Mouse (Mus musculus) right cerebral cortex, adult 18-20 months (tissue): ENCODE results near the gene Drc3.
A peak's percentile ranks its signal among the peaks of the same experiment; 100 is the strongest.

Experiments
- DNase-seq: peaks from one replicate; pipeline ENCODE4 v3.0.0; 2022; ENCODE audit warnings: mixed read lengths

The Drc3 gene

DNA sequence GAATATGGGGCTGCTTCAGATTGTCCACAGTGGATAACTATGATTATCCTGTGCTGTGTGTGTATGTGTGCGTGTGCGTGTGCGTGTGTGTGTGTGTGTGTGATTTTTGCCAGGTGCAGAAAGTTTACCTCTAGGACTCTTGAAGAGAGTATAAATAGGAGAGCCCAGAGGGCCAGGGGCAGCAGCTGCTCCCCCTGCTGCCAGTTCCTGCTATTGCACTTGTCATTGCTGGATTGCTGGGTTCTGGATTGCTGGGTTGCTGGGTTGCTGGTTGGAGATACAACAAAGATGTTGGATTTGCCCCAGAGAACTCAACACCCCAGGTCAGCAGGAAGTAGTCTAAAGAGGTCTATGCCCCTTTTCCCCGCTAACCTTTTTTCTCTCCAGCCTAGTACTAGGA is 14.8 kb upstream of the Drc3 start:
- peak; percentile 38 for DNase-seq

DNA sequence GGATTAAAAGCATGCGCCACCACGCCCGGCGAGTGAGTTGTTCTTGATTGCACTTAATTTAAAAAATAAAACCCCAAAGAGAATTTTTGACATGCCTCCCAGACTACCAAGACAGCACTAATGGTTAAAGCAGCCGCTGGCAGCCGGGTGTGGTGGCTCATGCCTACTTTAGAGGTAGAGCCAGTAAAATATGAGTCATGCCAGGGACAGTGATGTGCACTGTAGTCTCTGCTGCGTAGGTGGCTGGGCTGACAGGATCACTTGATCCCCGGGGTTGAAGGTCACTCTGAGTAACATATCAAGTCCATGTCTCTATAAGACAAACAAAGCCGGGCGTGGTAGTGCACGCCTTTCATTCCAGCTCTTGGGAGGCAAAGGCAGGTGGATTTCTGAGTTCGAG is 13.8 kb upstream of the Drc3 start:
- DNase-seq, result no peak

DNA sequence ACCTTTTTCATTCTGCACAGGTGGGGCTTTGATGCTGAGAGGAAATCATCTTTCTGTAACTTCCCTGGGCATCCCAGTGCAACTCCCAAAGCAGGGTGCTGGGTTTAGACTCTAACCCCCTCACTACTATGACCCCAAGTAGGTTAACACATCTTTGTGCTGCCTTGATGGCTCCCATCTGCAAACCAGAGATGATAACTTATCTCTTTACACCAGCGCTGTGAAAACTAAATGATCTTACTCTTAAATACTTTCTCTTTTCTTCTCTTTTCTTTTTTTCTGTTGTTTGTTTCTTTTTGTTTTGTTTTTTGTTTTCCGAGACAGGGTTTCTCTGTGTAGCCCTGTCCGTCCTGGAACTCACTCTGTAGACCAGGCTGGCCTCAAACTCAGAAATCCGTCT is 7.3 kb upstream of the Drc3 start:
- no peak for DNase-seq

DNA sequence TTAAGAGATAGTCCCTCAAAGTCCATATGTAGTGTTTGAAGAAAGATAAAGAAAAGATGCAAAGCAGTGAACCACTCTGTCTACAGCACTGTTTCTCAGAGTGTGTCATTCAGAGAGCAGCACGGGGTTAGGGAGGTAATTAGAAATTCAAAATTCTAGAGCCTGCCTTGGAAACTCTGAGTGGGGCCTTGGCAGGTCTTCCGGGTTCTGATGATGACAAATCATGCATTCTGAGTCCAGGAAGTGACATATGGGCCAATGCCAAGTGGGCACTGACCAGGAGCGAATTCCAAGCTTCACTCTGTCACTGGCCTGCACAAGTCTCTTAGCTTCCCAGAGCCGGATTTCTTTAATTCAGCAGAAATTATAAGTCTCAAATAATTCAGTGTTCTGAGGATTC is 6.6 kb upstream of the Drc3 start:
- no peak for DNase-seq

DNA sequence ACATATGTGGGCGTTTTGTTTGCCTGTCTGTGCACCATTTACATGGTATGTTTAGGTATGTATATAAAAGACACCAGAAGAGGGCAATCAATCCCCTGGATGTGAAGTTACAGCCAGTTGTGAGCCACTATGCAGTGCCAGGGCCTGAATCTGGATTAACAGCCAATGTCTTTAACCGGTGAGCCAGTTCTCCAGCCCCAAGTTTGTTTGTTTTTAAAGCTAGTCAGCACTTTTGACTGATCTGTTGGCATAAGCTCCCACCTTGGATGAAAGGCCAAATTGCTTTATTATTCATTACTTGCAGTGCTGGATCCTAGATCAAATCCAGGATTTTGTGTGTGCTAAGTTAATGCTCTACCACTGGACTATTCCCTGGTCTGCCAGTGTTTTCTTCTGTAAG is 1.7 kb upstream of the Drc3 start:
- DNase-seq, result no peak

DNA sequence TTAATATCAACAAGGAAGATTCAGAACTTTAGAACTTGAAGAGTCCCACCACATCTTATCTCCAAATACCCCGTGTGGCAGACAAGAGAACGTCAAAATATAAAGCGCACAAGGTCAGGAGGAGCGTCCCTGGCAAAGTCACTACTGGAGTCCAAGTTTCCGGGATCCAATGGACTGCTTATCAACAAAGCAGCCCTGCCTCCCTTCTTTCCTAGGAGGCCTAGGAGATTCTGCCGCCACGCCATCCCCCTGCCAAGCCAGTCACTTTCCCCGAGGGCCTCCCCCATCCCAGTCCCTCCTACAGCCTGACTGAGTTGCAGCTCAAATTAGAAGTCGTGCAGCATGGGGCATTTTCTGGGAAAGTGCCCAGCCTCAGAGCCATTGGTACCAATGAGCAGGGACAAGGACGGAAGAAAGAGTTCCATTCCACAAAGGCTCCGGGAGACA is 1.2 kb upstream of the Drc3 start:
- DNase-seq, result peak; percentile 66

DNA sequence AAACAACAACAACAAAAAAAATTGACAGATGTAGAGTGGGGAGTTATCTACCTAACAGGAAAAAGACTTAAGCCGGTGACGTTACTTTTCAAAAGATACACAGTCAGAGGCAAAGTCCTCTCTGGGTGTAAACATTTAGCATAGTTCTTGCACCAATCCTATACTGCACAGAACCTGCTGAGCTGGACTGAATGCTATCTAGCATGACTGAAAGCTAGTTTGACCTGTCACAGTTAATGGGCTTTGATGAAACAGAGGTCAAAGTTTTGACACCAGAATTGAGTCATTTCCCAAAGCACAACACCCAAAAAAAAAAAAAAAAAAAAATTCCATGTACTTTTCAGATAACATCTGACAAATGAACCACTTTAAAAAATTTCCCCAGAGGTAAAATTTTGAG is 2.8 kb downstream of the Drc3 start:
- no peak for DNase-seq

DNA sequence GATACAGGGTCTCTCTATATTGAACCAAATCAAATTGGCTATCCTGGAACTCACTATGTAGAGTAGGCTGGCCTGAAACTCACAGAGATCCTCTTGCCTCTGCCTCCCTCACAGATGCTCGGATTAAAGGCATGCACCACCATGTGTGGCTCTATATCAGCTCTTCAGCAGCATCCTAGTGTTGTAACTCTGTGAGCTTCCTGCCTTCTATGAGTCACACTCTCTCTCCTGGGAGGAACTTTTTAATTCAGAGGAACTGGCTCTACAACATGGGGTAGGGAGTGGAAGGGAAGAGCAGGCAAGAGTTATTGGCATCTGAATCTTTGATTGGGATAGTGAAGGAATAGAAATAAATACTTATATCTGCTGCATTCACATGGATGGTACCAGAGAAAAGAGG is 4.0 kb downstream of the Drc3 start:
- no peak for DNase-seq

DNA sequence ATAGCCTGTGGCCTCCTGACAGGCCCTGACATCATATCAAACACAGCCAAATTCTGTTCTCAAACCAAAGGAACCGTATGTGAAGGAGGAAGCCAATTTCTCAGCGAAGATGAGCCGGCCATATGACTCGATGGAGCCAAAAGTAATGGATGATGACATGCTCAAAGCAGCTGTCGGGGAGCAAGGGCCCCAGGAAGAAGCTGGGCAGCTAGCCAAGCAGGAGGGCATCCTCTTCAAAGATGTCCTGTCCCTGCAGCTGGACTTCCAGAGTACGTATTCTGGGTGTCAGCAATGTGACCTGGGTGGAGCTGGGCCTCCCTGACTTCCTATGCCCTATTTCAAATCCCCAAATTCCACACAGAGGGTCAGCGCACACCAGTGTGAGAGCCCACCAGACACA is 5.4 kb downstream of the Drc3 start:
- no peak for DNase-seq

DNA sequence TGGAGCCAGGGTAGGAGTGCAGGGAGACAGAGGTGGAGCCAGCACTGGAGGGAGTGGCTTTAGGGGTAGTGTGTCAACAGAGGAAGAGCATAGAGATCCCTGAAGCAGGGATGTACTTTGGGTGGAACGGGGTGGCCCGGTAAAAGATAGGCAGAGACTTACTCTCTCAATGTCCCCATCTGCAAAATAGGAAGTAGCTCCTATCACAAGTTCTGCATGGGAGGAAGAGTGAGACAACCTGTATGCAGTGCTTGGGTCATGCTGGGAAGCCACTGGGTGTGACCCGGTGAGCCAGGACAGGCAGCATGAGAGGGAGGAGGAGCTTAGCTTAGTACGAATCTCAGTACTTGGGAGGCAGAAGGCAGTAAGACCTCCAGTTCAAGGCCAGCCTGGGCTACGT is 6.0 kb downstream of the Drc3 start:
- DNase-seq, result no peak

DNA sequence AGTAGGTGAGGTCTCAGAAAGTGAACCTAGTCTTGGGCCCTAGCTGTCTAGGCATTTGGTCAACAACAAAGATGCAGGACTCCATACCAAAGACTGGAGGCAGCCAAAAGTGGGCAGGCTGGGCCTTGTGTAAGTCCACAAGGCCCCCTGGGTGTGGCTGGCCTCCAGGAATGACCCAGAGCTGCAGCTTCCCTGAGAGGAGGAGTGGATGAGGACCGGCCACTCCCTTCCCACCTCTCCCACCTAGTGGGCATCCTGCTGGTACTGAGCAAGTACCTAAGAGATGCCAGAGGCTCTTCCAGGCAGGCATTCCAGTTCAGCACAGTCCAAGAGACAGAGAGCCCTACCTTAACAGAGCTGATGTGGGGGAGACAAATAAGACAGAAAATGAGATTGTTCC is 6.8 kb downstream of the Drc3 start:
- DNase-seq, result no peak

DNA sequence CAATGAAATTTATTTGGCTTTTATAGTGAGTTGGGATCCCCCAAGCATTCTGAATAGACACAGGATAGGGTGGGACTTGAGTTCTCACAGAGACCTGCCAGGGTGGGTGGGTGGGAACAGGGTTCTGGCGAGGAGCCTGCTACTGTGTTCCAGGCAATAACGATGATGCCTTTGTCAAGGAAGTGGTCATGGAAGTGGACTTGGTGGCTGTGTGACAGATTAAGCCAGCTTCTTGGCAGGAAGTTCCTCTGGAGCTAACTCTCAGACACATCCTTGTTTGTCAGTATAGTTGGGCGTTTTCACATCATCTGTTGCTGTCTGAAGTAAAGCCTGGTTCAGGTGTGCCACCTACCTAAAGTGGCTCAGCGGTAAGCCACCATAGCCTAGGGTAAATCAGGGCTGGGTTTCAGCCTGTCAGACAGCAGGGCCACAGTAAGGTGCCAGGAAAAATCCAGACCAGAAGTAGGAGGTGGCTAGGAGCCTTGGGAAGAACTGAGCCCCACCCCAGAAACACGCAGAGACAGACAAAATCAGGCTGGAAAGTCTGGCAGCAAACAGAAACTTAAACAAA is 7.6 kb downstream of the Drc3 start:
- DNase-seq, result no peak

DNA sequence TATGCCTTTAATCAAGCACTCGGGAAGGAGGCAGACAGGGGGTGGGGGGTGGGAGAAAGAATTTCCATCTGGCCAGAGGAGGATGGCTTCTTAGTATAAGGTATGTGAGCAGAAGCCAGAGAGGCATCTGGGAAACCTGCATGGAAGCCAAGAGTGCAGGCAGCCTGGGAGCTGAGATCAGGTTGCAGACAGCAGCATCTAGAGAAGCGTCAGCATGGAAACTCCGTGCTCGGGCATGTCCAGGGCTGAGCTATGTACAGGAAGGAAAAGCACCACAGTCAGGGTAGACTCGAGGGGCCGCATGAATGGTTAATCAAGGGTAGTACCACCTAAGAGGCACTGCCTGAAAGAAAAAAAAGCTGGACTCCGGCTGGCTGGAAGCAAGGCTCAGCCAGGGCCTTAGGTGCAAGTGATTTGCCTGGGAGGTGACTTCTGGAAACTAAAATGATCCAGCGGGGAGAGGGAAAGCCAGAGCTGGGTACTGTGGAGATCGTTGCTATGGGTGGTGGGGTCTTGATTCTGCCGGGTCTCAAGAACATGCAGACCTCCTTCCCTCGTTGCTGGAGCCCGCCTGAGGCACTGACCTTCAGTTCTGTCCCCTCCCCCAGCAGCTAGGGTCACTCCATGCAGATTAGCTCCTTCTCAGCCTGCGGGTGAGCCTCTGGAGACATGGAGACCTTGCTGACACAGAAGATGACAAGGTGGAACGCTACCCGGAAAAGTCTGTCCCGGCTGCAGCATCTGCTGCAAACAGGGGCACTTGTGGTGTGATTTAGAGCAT is 13.3 kb downstream of the Drc3 start:
- DNase-seq, result no peak

DNA sequence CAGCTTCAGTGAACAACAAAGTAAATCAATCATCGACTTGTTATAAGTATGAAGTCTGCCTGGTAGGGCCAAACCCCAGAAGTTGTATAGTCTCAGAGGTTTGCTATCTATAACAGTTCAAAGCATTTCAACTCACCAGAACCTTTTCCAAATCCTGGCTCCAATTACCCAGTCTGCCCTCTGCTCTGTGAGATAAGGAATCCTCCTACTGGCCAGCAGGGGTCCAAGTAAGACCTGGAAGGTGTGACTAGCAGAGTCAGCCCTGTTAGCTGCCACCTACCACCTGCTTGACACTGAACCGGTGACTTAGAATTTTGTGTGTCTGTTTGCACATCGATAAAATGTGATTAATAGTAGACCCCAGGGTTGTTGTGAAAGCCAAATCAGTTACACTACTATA is 14.1 kb downstream of the Drc3 start:
- no peak for DNase-seq

DNA sequence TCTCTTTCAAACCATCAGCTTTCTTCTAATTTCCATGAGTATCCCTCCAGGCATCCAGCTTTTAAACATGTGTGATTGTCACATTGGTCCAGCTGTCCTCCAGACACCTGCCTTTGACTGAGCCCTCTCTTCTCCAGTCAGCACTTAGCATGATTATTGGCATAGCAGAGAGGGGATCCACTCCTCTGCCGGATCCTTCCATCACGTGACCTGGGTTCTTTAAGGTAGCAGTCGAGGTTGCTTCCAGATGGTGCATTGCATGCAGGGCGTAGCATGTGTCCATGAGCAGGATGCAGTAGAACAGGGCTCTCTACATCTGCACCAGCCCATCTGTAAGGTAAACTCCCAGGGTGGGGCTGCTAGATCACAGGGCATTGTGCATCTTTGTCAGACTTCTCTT is 15.8 kb downstream of the Drc3 start:
- no peak for DNase-seq

DNA sequence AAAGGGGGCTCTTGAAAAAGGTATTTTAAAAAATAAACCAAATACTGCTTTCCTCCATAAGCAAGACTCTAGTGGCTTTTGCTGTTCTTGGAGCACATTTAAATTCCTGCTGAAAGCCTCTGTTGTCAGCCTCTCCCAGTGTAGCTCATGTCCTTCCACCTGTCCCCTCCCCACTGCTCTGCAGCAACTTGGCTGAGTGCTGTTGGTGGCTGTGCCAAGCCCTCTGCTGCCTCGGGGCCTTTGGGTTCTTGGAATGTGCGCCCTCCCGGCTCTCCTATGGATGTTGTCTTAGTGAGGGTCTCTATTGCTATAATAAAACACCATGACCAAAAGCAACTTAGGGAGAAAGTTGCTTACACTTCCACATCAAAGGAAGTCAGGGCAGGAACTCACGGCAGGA is 16.3 kb downstream of the Drc3 start:
- no peak for DNase-seq

DNA sequence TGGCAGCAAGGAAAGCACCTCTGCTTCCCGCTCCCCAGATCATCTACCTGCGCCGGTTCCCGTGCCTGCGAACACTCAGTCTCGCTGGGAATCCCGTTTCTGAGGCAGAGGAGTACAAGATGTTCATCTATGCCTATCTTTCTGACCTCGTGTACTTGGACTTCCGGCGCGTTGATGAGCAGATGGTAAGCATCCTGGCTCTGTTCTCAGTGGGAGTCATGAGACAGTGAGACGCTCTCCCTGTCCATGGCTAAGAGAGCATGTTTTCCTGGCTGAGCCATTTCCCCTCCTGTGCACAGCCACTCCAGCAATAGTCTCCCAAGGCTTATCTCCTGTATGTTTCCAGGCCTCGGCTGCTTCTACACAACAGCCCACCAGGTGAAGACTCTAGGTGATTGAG is 17.3 kb downstream of the Drc3 start:
- DNase-seq, result no peak

DNA sequence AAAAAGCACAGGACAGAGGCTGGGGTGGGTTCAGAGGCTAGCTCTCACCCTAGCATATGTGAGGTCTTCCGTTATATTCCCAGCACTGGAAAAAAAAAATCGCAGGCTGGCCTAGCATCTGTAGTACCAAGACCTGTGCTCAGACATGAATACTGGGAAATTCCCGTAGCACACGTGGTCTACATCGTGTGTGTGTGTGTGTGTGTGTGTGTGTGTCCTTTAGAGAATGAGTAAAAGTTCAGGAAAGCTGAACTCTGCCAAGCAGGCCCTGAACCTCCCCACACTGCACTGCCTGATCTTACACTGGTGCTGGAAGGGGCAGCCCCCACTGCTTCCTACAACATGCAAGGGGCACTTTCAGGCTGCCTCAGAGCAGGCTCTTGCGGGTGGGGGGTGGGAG is 21.4 kb downstream of the Drc3 start:
- no peak for DNase-seq

DNA sequence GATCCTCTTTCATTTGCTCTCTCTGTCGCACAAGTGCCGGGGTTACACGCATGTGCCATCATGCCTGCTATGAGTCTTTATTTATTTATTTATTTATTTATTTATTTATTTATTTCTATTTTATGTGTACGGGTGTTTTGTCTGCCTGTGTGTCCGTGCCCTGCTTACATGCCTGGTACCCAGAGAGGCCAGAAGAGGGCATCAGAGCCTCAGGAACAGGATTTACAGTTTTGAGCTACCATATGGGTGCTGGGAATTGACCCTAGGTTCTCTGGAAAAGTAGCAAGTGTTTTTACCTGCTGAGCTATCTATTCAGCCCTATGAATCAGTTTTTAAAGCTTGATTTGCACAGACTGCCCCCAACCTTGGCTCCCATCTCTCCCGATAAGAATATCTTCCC is 30.4 kb downstream of the Drc3 start:
- no peak for DNase-seq

DNA sequence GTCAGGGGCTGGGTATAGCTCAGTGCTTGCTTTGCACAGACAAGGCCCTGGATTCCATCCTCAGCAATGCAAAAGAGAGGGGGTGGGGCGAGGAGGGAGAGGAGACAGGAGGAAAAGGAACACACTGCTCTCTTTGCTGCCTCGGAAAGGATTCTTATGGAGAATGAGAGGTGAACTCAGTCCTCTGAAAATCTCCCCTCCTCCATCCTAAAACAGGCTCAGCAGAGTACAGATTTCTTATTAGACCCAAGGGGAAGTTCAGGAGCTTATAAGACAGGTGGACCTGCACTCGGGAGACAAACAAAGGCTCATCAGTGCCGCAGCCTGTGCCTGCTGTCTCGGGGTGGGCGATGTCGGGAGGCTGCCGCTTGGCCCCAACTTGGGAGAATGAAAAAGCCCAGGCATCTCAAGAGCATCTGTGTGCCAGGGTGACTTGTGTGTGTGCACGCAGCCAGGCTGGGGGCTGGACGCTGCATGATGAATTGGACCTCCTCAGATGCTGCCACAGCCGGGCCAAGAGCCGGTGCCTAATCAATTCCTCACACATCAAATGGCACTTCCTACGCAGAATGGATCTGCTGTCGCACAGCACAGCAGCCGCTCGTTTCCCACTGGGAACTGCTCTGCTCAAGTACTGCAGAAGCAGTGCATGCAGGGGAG is 31.8 kb downstream of the Drc3 start:
- peak; percentile 85 for DNase-seq

DNA sequence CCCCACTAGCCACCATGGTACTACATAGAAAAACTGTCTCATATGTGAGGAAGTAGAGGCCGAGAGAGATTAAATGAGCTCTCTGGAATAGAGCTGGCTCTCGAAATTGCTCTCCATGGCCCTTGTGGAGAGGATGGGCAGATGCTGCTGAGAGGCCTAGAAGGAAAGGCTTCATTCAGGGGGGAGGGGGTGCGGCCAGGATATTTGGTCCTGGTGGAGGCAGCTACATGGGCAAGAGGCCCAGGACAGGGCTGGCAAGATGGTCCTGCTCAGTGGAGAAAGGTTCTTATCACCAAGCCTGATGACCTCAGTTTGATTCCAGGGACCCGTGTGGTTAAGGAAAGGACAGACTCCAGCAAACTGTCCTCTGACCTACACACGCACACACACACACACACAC is 32.8 kb downstream of the Drc3 start:
- DNase-seq, result no peak

DNA sequence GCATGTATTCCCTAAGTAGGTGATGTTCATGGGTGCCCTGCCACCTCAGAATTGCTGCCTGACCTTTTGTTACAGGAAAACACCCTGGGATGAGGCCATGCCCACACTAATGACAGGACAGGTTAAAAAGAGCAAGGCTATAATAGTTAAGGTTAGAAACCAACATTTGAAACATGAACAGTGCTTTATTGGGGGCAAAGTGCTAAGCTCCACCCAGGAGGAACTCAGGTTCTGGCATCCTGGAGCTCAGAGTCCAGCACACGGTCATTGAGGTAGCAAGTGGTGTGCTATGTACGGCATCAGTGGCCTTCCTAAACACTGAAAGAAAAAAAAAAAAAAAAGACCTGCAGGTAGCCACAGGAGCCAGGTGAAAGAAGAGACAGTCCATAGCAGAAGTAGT is 34.8 kb downstream of the Drc3 start:
- no peak for DNase-seq

DNA sequence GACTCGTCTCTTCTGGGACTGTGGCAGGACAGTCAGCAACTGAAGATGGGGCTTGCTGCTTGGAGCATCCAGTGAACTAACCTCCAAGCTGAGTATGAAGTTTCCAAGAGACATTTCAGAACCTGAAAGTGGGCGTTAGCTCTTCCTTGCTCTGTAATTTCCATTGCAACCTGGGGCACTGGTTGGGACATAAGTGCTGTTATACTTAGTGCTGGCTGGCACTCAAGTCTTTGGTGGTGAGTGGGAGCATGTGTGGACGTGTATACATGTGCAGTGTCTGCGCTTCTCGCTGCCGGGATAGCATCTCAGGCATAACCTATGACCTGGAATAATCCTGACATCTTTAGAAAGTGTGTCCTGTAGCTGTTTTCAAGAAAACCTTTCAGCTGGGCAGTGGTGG is 38.2 kb downstream of the Drc3 start:
- peak; percentile 30 for DNase-seq

DNA sequence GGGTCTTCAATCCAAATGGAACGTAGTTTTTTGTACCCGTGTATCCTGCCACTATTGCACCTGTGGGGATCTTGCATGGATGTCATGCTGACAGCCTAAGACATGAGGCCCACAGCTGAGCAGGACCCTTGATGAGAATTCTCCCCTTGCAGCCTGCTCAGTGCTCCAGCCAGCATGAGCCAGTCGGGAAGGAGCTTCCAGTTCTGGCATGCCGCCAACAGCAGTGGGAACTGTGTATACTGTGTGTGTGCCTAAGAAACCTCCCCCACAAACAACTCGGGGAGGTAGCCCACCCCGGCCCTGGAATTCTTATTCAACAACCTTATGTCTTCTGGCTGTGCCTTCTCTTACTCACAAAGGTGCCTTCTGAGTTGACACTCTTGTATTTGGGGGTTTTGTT is 43.4 kb downstream of the Drc3 start:
- no peak for DNase-seq

DNA sequence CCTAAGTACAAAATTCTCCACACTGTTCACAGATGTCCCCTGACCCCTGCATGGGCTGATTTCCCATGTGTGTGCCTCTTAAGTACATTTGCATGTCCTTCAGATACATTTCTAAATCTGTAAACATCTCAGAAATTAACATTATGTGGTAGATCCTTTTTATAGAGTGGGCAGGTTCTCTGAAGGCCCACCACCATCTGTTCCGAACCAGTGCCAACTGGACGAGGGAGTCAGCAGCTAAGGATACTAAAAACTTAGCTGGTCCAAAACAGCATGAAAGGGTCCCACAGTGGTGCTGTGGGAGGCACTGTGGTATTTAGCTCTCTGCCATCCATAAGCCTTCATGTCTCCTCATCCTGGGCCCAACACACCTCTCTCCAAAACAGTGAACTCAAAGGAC is 44.0 kb downstream of the Drc3 start:
- DNase-seq, result peak; percentile 70
